In genomic region chr6:34515783-34516099, GRCm38 (mm10) we compare ENCODE assay signal across 23 mouse cellular contexts. TPM values are rescaled to one million over a fixed set of nuclear protein-coding genes. Genes with fewer than 3 reads are reported as not detected.
DNase-seq lines count a peak whose midpoint lies in the region; ATAC-seq and TF ChIP-seq lines count a peak whose summit lies in the region.
"Had no signal": no experiment of that assay in that cellular context is flagged by ENCODE, and none has a peak within 500 bp of the region (broad histone marks: within the 10 kb centered on the region; RNA-seq: fewer than 3 reads in every experiment).

No protein-coding gene starts in this region.

- no peaks in the 10 kb centered on the region for H3K9me3 ChIP-seq in forebrain, embryonic 10.5 days
- no peaks in the 10 kb centered on the region for H3K9me3 ChIP-seq in forebrain, embryonic 16.5 days (ENCODE audit: control insufficient read depth, low read length)
- H3K9me3 ChIP-seq in limb, embryonic 14.5 days (ENCODE audit: control insufficient read depth, low read length) = no peaks in the 10 kb centered on the region
- H3K9me3 ChIP-seq: forebrain, embryonic 15.5 days; hindbrain, embryonic 12.5 days; liver, embryonic 12.5 days; midbrain, embryonic 12.5 days had no signal

- 79% methylated on average over 1 of the region's 1 CpGs for WGBS in forebrain, embryonic 10.5 days
- WGBS in forebrain, embryonic 16.5 days = 60% methylated on average over 1 of the region's 1 CpGs
- WGBS in limb, embryonic 14.5 days = 50% methylated on average over 1 of the region's 1 CpGs

- H3K4me3 ChIP-seq in forebrain, embryonic 10.5 days = no peak overlapping the region
- H3K4me3 ChIP-seq in forebrain, embryonic 16.5 days (replicated peaks; ENCODE audit: low read length) = no peak overlapping the region
- no peak overlapping the region for H3K4me3 ChIP-seq in embryonic fibroblast, embryonic 13.5 days (ENCODE audit: insufficient read depth, low read length)
- H3K4me3 ChIP-seq in limb, embryonic 14.5 days (replicated peaks; ENCODE audit: low read length) = no peak overlapping the region
- H3K4me3 ChIP-seq: forebrain, embryonic 15.5 days; hindbrain, embryonic 12.5 days; left cerebral cortex, adult 2 months; liver, embryonic 12.5 days; midbrain, embryonic 12.5 days had no signal

- ATAC-seq in forebrain, embryonic 16.5 days = no peak
- ATAC-seq in common myeloid progenitor, adult 5-6 weeks (replicated peaks; ENCODE audit: low read depth, poor library complexity, severe bottlenecking) = 0 out of 2 replicates have a peak, but pooled peaks have one; percentile 9
- ATAC-seq in limb, embryonic 14.5 days (ENCODE audit: low FRiP score, low read depth) = no peak
- ATAC-seq: forebrain, embryonic 15.5 days; inflammation-experienced regulatory T-cells, adult 6 months; liver, embryonic 12.5 days had no signal

- no peak for DNase-seq in forebrain, embryonic 10.5 days (ENCODE audit: extremely low spot score, low spot score)
- no peak for DNase-seq in limb, embryonic 14.5 days (ENCODE audit: low spot score)
- no peak for DNase-seq in adrenal gland, postnatal 14 days
- DNase-seq in layer of hippocampus, postnatal 25 days (ENCODE audit: extremely low spot score in 1 of 2, low spot score in 1 of 2) = no peak
- DNase-seq: adrenal gland, postnatal 10 days; cerebellum, adult 8-10 months; cerebellum, postnatal 36 days; kidney, adult 9 months; kidney, postnatal 25 days; lung, adult 2 months; lung, postnatal 14 days; thymus, adult 18-20 months; thymus, postnatal 36 days had no signal

- H3K27me3 ChIP-seq in forebrain, embryonic 10.5 days (ENCODE audit: poor library complexity, severe bottlenecking) = no peaks in the 10 kb centered on the region
- no peaks in the 10 kb centered on the region for H3K27me3 ChIP-seq in forebrain, embryonic 16.5 days (replicated peaks; ENCODE audit: control insufficient read depth, insufficient read depth, low read length)
- H3K27me3 ChIP-seq in limb, embryonic 14.5 days (ENCODE audit: control insufficient read depth, insufficient read depth, low read length) = no peaks in the 10 kb centered on the region
- H3K27me3 ChIP-seq: forebrain, embryonic 15.5 days; hindbrain, embryonic 12.5 days; midbrain, embryonic 12.5 days had no signal

- TF ChIP-seq POLR2A in embryonic fibroblast, embryonic 13.5 days (IDR thresholded peaks at IDR 0.05; ENCODE audit: low read depth, low read length) = no peak
- TF ChIP-seq POLR2A in limb, embryonic 14.5 days (IDR thresholded peaks at IDR 0.05; ENCODE audit: borderline replicate concordance, extremely low read depth, insufficient read depth, insufficient read length) = no peak

- peaks cover 24% of the 10 kb centered on the region for H3K4me1 ChIP-seq in forebrain, embryonic 10.5 days
- no peaks in the 10 kb centered on the region for H3K4me1 ChIP-seq in forebrain, embryonic 16.5 days (replicated peaks; ENCODE audit: control insufficient read depth, insufficient read depth, low read length)
- H3K4me1 ChIP-seq in embryonic fibroblast, embryonic 13.5 days (ENCODE audit: control insufficient read depth, insufficient read depth, low read length) = 0 out of 2 replicates have a peak, but pooled peaks cover 4% of the 10 kb centered on the region
- peaks cover 38% of the 10 kb centered on the region for H3K4me1 ChIP-seq in limb, embryonic 14.5 days (ENCODE audit: control insufficient read depth, insufficient read depth, low read length)
- H3K4me1 ChIP-seq: midbrain, embryonic 12.5 days had no signal

- H3K9ac ChIP-seq in forebrain, embryonic 16.5 days (replicated peaks; ENCODE audit: low read depth, low read length) = no peak overlapping the region
- no peak overlapping the region for H3K9ac ChIP-seq in limb, embryonic 14.5 days (ENCODE audit: low read depth, low read length, severe bottlenecking)
- H3K9ac ChIP-seq: forebrain, embryonic 15.5 days; hindbrain, embryonic 12.5 days; liver, embryonic 12.5 days; midbrain, embryonic 12.5 days had no signal

- H3K36me3 ChIP-seq in forebrain, embryonic 10.5 days (replicated peaks) = no peaks in the 10 kb centered on the region
- no peaks in the 10 kb centered on the region for H3K36me3 ChIP-seq in forebrain, embryonic 16.5 days (ENCODE audit: control insufficient read depth, insufficient read depth)
- no peaks in the 10 kb centered on the region for H3K36me3 ChIP-seq in limb, embryonic 14.5 days (ENCODE audit: control insufficient read depth, insufficient read depth, low read length)
- H3K36me3 ChIP-seq: forebrain, embryonic 15.5 days; hindbrain, embryonic 12.5 days; liver, embryonic 12.5 days; midbrain, embryonic 12.5 days had no signal

- TF ChIP-seq CTCF in embryonic fibroblast, embryonic 13.5 days (IDR thresholded peaks at IDR 0.05; ENCODE audit: borderline replicate concordance, insufficient read depth, low read length) = no peak

- peak overlapping the region; percentile 61 for H3K27ac ChIP-seq in forebrain, embryonic 10.5 days
- H3K27ac ChIP-seq in forebrain, embryonic 16.5 days (ENCODE audit: low read length) = no peak overlapping the region
- 0 out of 2 replicates have a peak overlapping the region, but pooled peaks have one; percentile 49 for H3K27ac ChIP-seq in embryonic fibroblast, embryonic 13.5 days (ENCODE audit: insufficient read depth, low read length)
- H3K27ac ChIP-seq in limb, embryonic 14.5 days (replicated peaks; ENCODE audit: low read depth, low read length) = peak overlapping the region; percentile 74
- H3K27ac ChIP-seq: forebrain, embryonic 15.5 days; hindbrain, embryonic 12.5 days; left cerebral cortex, adult 2 months; liver, embryonic 12.5 days; midbrain, embryonic 12.5 days had no signal

- H3K4me2 ChIP-seq in forebrain, embryonic 16.5 days (ENCODE audit: low read length) = no peak overlapping the region
- no peak overlapping the region for H3K4me2 ChIP-seq in limb, embryonic 14.5 days (replicated peaks; ENCODE audit: low read depth, low read length, severe bottlenecking)
- H3K4me2 ChIP-seq: forebrain, embryonic 15.5 days; heart, embryonic 11.5 days; hindbrain, embryonic 12.5 days; liver, embryonic 12.5 days; midbrain, embryonic 12.5 days had no signal

RNA-seq across cellular contexts. Expression of gene Bpgm, which starts 39.7 kb away (rescaled TPM):
- 54.6 and 68.6 TPM in 2 replicates for polyA plus RNA-seq in forebrain, embryonic 10.5 days (2016; fragmentation: Nextera tagmentation; extraction: Ambion mirVana)
- 64.2 and 68.2 TPM in 2 replicates for polyA plus RNA-seq in forebrain, embryonic 16.5 days (2015; fragmentation: Nextera tagmentation; extraction: Ambion mirVana)
- 26.4 and 27.2 TPM in 2 replicates for total RNA-seq in common myeloid progenitor, adult 5-6 weeks (2017)
- 36.7 and 40.9 TPM in 2 replicates for polyA plus RNA-seq in embryonic fibroblast, embryonic 13.5 days (2011; ENCODE audit: insufficient read length, low read depth, missing spikeins)
- polyA plus RNA-seq in limb, embryonic 14.5 days (2012; rRNA removed) = 30.0 and 38.5 TPM in 2 replicates
- polyA plus RNA-seq in limb, embryonic 14.5 days (2014; fragmentation: Nextera tagmentation; extraction: Ambion mirVana) = 37.1 and 37.5 TPM in 2 replicates
- total RNA-seq in adrenal gland, postnatal 14 days (2021) = 59.7 and 70.5 TPM in 2 replicates
- total RNA-seq in layer of hippocampus, postnatal 25 days (2021) = 10 to 100 TPM; 70.7 to 78.1 TPM
